15 mouse cellular contexts compared by ENCODE assay signal in the genomic region with DNA sequence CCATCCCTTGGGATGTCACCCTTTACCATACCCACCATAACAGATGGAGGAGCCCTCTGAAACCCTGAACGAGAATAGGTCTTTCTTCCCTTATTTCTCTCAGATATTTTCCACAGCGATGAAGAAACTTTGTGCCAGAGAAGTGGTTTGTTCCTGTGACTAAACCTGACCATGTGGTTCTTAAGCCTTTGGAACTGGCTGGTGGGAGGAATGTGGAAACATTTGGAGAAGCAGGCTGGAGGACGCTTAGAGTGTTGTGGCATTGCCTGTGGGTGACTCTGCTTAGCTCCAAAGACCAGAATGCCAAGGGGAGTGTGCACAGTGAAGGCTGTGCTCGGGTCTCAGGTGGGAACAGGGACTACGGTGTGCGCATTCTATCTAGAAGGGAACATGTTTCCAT.
DNase-seq lines count a peak whose midpoint lies in the region.
"Had no signal": no experiment of that assay in that cellular context is flagged by ENCODE, and none has a peak within 500 bp of the region (broad histone marks: within the 10 kb centered on the region; RNA-seq: fewer than 3 reads in every experiment).

No protein-coding gene starts in this region.

- DNase-seq in layer of hippocampus, adult 18-20 months (ENCODE audit: low spot score in 2 of 2) = peak; percentile 49 to 77
- no peak for DNase-seq in layer of hippocampus, postnatal 10 days (ENCODE audit: low spot score in 2 of 2)
- peak; percentile 41 to 46 for DNase-seq in right cerebral cortex, adult 2 months (ENCODE audit: low spot score in 2 of 2)
- no peak for DNase-seq in right cerebral cortex, postnatal 4 days
- DNase-seq in layer of hippocampus, postnatal 36 days = peak; percentile 23 to 36
- DNase-seq in kidney, adult 18-20 months = no peak
- no peak for DNase-seq in thymus, postnatal 25 days
- DNase-seq: cerebellum, adult 8-10 months; gastrocnemius, postnatal 10 days; heart, adult 18-20 months; heart, postnatal 36 days; kidney, postnatal 36 days; lung, adult 2 months; spleen, adult 18-20 months; thymus, adult 2 months had no signal

Comparison
In these comparisons a context has a peak if more than half of its experiments do, and no peak if none do; other contexts are left out.
1. DNase-seq: peak in layer of hippocampus, adult 18-20 months (2 of 2), right cerebral cortex, adult 2 months (2 of 2) and layer of hippocampus, postnatal 36 days (2 of 2); none in layer of hippocampus, postnatal 10 days (0 of 2), right cerebral cortex, postnatal 4 days (single experiment), kidney, adult 18-20 months (single experiment) and thymus, postnatal 25 days (single experiment).